Mouse (Mus musculus) effector memory CD4-positive, alpha-beta T cell, adult 5 months (primary cell): Measurements from ENCODE around the gene Tbc1d4. TPM values are rescaled to one million over a fixed set of nuclear protein-coding genes. Genes with fewer than 3 reads are reported as not detected.

Experiments
- polyA plus RNA-seq: library from polyadenylated mRNA; unstranded; fragments of 100-300 nt; shearing (Covaris generic); gene quantifications from one replicate; pipeline ENCODE4 v1.2.1, GENCODE M21; 2017

Gene Tbc1d4
- 130 TPM for polyA plus RNA-seq

GRCm38 (mm10) chr14:101608519-101609368 lies at the start of gene Tbc1d4:
Tbc1d4 (minus strand) TSS chr14:101609191.

GRCm38 (mm10) chr14:101653581-101654525 lies 44.9 kb upstream of the Tbc1d4 start, which contains the start of gene Uchl3:
Uchl3 (plus strand) TSS chr14:101653967.

GRCm38 (mm10) chr14:101640153-101640843 lies 31.3 kb upstream of the Tbc1d4 start, which contains the start of gene Commd6:
Commd6 (minus strand) TSS chr14:101640686.

Other genes with a start within 250 kb of the Tbc1d4 start
- gene Commd6, start 31.5 kb upstream of the Tbc1d4 start, polyA plus RNA-seq = 47.9 TPM
- gene Uchl3, start 44.8 kb upstream of the Tbc1d4 start, polyA plus RNA-seq = 62.9 TPM
- not detected for gene Gm9922, start 120.6 kb upstream of the Tbc1d4 start, polyA plus RNA-seq
- gene Lmo7, start 120.8 kb upstream of the Tbc1d4 start, polyA plus RNA-seq = 0.69 TPM